Mouse (Mus musculus) left cerebral cortex, adult 11 months (tissue): Measurements from ENCODE around the gene Cda.
A peak's percentile ranks its signal among the peaks of the same experiment; 100 is the strongest.

ENCODE experiments used
- DNase-seq: peaks from one replicate; pipeline ENCODE4 v3.0.0; 2022; ENCODE audit warnings: low spot score

The Cda gene

GRCm38 (mm10) chr4:138367641-138368497, at the start of gene Cda:
Gene Cda, minus strand, starts transcription at chr4:138367992.
- no peak for DNase-seq

GRCm38 (mm10) chr4:138416414-138416813, 48.6 kb upstream of the Cda start:
- no peak for DNase-seq

GRCm38 (mm10) chr4:138415991-138416390, 48.2 kb upstream of the Cda start:
- no peak for DNase-seq

- DNase-seq: no peak
These were observed 46.9 kb upstream of the Cda start for GRCm38 (mm10) chr4:138414725-138415124.

GRCm38 (mm10) chr4:138411504-138412121, 43.8 kb upstream of the Cda start:
- DNase-seq: no peak

- no peak for DNase-seq
These were observed 43.2 kb upstream of the Cda start for GRCm38 (mm10) chr4:138411011-138411410.

GRCm38 (mm10) chr4:138407479-138408194, 39.8 kb upstream of the Cda start:
- DNase-seq: no peak

GRCm38 (mm10) chr4:138404806-138405205, 37.0 kb upstream of the Cda start:
- DNase-seq: no peak

GRCm38 (mm10) chr4:138396711-138397110, 28.9 kb upstream of the Cda start:
- DNase-seq: no peak

GRCm38 (mm10) chr4:138395971-138396645, 28.3 kb upstream of the Cda start, which contains the start of gene Fam43b:
Gene Fam43b, minus strand, starts transcription at chr4:138396528.
- peak; percentile 58 for DNase-seq

GRCm38 (mm10) chr4:138395087-138395970, 27.5 kb upstream of the Cda start:
- DNase-seq: no peak

GRCm38 (mm10) chr4:138393703-138394102, 25.9 kb upstream of the Cda start:
- no peak for DNase-seq

- DNase-seq: no peak
These were observed 16.0 kb upstream of the Cda start for GRCm38 (mm10) chr4:138383789-138384188.

GRCm38 (mm10) chr4:138382462-138382861, 14.7 kb upstream of the Cda start:
- no peak for DNase-seq

GRCm38 (mm10) chr4:138380132-138380689, 12.4 kb upstream of the Cda start:
- no peak for DNase-seq

- DNase-seq: peak; percentile 62
These were observed 11.5 kb upstream of the Cda start for GRCm38 (mm10) chr4:138379091-138379840.

- DNase-seq: no peak
These were observed 9.7 kb upstream of the Cda start for GRCm38 (mm10) chr4:138377526-138377925.

- no peak for DNase-seq
These were observed 7.3 kb upstream of the Cda start for GRCm38 (mm10) chr4:138375117-138375516.

GRCm38 (mm10) chr4:138370996-138371516, 3.3 kb upstream of the Cda start:
- no peak for DNase-seq
